Mouse (Mus musculus): ENCODE results near the gene Il1r2.

Il1r2 gene

DNA sequence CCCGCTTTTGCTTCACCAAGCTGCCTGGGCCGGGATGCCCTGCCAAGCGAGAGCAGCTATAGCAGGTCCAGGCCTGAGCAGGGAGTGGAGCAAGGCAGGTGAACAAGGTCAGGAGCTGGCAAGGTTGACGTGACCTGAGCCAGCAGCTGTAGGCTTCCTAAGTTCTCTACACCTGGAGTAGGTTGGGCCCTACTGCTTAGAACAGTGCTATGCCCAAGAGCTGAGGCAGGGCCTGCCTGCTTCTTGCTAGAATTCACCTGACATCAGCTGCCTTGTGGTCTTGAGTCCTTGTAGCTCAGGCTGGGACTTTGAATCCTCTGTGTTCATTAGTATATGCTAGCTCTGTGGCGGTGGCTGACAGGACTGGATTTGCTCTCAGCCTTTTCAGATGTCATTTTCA is at the start of gene Il1r2:
Il1r2 (plus strand) TSS at position 301 of the 400 bp plus-strand sequence.
- in situ Hi-C loops (cut with MboI, MseI) = no loop called here

DNA sequence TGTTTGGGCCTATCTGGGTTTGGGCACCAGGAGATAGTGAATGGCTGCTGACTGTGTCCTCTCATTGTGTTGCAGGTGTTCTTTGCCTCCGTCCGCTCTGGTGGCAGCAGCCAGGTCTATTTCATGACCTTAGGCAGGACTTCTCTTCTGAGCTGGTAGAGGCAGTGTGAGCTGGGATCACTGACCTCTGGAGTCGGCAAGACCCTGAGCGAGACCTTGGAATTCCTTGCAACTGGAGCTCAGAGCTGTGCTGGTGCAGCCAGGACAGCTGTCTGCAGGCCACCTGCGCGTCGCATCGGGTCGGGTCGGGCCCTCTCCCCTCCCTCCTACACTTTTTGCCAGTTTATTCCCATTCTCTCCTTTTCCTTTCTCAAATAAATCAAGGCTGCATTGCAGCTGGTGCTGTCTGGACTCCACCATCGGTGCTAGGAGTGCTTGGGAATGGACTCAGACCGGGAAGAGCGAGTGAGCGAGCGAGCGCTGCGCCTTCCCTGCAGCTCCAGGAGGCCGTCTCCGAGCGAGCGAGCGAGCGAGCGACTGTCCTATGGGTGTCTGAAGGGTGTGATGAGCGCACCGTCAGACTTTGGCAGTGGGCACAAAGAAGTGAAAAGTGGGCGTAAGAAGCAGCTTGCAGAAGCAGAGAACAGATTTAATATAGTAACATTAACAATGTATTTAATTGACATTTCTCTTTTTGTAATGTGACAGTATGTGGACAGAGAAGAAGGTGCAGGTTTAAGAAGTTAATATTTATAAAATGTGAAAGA is 49.1 kb upstream of the Il1r2 start:
- in situ Hi-C loops (cut with MboI, MseI) = loop anchor here (5.0 kb wide), 1 partner anchor 333 kb away; no protein-coding TSS in a partner anchor

- in situ Hi-C loops (cut with MboI, MseI) = no loop called here
Measured at GRCm38 (mm10) chr1:40025416-40025815, 48.5 kb upstream of the Il1r2 start.

DNA sequence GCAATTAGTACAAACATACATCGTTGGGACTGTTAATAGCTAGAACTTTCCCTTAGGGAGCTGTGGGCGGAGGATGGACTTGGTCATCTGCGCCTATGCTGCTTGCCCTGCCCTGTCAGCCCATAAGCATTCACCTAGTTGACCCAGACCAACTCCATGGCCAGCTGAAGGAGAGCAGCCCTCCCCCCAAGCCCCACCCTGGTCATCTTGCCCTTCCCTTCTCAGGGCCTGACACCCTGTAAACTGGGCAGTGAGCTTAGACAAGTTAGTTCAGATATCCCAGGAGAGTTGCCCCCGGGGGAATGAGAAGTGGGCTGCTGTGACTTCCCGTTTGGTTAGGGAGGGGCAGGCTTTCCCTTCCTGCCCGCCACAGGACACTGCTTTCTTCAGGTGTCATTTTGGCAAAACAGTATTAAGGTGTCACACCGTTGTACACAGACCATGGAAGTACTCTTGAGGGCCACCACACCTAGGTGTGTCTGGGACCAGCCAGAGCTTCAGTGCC is 46.7 kb upstream of the Il1r2 start:
- in situ Hi-C loops (cut with MboI, MseI) = no loop called here

GRCm38 (mm10) chr1:40028207-40028998 is 45.5 kb upstream of the Il1r2 start:
- in situ Hi-C loops (cut with MboI, MseI) = no loop called here

DNA sequence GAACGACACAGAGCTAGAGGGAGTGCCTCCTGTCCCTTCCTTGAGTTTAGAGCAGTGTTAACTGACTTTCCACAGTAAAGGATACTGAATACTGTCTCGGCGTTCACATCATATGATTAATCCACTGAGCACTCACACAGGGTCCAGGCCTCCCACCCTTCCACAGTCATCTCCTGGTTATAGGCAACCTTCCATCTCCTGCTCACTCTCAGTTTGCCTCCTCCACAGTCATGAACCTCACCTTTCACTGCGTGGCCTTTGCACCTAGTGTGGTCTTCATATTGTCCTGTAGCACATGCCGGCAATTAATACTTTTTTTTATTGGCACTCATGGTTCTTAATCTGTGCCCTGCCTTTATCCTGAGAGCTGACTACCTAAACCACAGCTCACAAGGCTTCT is 44.3 kb upstream of the Il1r2 start:
- in situ Hi-C loops (cut with MboI, MseI) = no loop called here

- in situ Hi-C loops (cut with MboI, MseI) = no loop called here
Measured at GRCm38 (mm10) chr1:40030287-40030975, 43.4 kb upstream of the Il1r2 start.

DNA sequence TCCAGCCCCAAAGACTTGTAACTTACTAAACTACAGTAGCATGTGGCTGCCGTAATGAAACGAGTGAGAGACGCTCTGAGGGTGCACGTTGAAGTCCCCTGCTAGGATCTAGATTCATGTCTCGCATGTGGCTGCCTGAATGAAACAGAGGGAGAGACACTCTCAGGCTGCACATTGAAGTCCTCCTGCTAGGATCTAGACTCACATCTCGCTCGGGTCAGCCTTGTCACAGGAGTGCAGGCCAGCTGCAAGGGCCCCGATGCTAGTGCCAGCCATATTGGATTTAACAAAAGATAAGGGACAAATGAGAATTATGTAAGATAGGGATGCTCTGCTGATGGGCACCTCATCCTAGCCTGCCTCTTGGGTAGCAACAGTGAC is 42.9 kb upstream of the Il1r2 start:
- in situ Hi-C loops (cut with MboI, MseI) = no loop called here

DNA sequence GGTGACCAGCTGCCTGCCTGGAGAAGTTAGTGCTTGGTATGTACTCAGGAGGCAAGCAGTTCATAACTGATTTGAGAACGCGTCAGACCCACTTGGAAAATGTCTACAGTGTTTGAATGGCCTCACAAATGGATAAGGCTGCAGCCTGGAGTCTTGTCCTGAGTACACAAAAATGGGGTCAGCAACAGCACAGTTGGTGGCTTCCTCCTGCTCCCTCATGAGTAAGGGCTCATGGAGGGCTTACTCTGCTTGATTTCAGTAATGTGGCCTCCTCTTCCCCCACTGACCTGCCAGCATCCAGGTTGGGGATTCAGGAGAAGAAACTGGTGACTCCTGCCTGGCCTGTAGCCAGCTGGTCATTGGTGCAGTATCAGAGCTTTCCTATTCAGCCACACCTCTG is 42.3 kb upstream of the Il1r2 start:
- in situ Hi-C loops (cut with MboI, MseI) = no loop called here

GRCm38 (mm10) chr1:40033315-40033714 is 40.6 kb upstream of the Il1r2 start:
- in situ Hi-C loops (cut with MboI, MseI) = no loop called here

- in situ Hi-C loops (cut with MboI, MseI) = no loop called here
Measured at GRCm38 (mm10) chr1:40033743-40034420, 40.0 kb upstream of the Il1r2 start.

DNA sequence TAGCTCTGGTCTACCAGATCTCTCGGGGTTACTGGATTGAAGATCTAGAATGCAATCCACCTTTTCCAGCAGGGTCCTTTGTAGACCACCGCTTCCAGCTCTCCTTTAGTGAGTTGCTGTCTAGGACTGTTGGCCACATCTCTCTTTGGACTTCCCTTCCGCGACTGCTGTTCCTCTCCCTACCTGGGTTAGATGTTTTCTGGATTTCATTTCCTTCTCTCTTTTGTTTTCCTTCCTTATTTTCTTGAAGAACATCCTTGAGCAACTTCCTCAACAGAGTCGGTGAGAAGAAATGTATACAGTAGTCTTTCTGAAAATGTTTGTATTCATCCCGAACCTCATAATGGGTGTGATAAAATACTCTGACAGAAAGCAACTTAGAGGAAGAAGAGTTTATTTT is 36.0 kb upstream of the Il1r2 start:
- in situ Hi-C loops (cut with MboI, MseI) = no loop called here

- in situ Hi-C loops (cut with MboI, MseI) = no loop called here
Measured at GRCm38 (mm10) chr1:40045686-40046085, 28.2 kb upstream of the Il1r2 start.

DNA sequence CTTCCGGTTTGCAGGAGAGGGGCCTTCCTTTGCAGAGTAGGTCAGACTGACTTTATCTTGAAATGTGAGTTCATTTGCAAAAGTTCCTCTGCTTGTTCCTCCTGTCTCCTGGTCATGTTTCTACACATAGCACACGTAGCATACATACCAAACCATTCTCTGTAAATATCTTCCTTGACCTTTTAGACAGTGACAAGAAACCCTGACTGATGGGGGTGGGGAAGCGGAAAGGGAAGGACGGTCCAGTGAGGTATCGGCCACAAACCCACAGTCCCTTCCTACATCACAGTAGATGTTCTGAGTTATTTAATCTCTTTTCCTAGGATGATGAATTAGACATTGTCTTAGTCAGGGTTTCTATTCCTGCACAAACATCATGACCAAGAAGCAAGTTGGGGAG is 27.3 kb upstream of the Il1r2 start:
- in situ Hi-C loops (cut with MboI, MseI) = no loop called here

GRCm38 (mm10) chr1:40051157-40051556 is 22.7 kb upstream of the Il1r2 start:
- in situ Hi-C loops (cut with MboI, MseI) = no loop called here

- in situ Hi-C loops (cut with MboI, MseI) = no loop called here
Measured at GRCm38 (mm10) chr1:40052156-40052555, 21.7 kb upstream of the Il1r2 start.

DNA sequence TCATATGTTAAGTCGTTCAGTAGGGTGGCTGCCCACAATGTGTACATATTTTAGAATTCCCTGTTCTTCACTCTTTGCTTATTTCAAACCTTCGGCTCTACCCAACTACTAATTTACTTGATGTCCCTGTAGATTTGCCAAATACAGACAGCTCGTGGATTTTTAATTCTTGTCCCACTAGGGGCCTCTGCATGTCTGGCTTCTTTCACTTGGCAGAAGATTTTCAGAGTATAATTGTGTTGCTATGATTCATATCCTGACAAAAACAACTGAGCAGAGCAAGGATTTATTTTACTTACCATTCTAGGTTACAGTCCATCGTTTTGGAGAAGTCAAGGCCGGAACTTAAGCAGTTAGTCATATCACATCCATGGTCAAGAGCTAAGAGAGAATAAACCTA is 20.8 kb upstream of the Il1r2 start:
- in situ Hi-C loops (cut with MboI, MseI) = no loop called here

GRCm38 (mm10) chr1:40055051-40055450 is 18.8 kb upstream of the Il1r2 start:
- in situ Hi-C loops (cut with MboI, MseI) = no loop called here

- in situ Hi-C loops (cut with MboI, MseI) = no loop called here
Measured at GRCm38 (mm10) chr1:40055963-40056362, 17.9 kb upstream of the Il1r2 start.

DNA sequence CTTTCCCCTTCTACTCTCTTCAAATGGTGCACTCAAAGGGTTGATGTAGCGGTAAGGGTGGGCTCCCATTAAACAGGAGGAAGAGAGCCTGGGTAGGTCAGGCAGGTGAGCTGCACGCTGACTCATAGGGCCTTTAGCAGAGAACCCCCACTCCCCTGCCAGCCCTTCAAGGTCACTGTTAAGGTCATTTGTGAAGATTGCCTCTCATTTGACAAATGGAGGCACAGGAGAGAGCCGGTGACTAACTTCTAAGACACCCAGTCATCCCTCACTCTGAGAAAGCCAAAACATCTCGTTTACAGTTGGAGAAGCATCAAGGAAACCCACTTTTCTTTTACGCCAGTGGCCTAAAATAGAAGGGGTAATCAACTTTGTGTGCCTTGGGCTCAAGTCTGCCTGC is 16.5 kb upstream of the Il1r2 start:
- in situ Hi-C loops (cut with MboI, MseI) = no loop called here

GRCm38 (mm10) chr1:40058013-40058412 is 15.9 kb upstream of the Il1r2 start:
- in situ Hi-C loops (cut with MboI, MseI) = no loop called here
